Comparison of ENCODE assay signal across 8 mouse cellular contexts in the genomic region with DNA sequence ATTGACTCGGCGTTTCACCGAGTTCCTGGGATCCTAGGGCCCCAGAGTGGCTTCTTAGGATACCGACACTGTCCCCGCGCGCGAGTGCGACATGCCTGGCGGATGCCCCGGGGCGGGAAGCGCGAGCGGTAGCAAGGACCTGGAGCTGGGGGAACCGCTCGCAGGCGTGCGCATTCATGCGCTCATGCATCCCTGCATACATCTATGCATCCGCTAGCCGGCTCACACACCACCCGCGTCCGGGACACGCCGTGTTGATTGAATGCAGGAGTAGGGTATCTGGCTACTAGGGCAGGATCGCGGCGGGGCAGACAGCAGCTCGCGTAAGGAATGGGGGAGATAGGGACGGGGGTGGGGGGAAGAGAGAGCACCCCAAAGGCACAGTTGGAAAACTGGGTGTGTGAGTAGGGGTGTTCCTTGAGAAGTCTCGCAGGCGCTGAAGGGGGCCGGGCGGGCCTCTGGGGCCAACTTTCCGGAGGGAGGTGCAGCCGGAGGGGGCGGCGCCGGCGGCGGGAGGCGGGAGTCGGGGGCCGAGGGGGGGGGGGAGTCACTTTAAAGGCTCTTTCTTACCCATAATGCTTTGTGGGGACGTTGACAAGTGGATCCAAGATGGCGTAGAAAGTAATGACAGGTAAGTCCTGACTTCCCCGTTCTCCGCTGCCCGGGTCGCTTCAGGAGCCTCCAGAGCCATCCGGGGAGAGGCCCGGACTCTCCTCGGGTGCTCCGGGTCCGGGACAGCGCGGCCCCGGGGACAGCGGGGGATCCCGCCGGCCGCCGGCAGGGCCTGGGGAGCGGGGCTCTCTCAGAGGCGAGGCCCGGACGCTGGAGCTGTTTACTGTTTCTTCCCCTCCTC. TPM values are rescaled to one million over a fixed set of nuclear protein-coding genes. Genes with fewer than 3 reads are reported as not detected.
A peak's percentile ranks its signal among the peaks of the same experiment; 100 is the strongest.
DNase-seq lines count a peak whose midpoint lies in the region; ATAC-seq and TF ChIP-seq lines count a peak whose summit lies in the region.

A gene (plus strand): TSS at position 580 of the 853 bp plus-strand sequence.

- H3K79me2 ChIP-seq in MEL (ENCODE audit: control insufficient read depth, insufficient read depth, low read length, poor library complexity): peaks cover 9% of the 10 kb centered on the region

- TF ChIP-seq POLR2A in MEL (IDR thresholded peaks at IDR 0.05; ENCODE audit: control insufficient read depth in 1 of 2, insufficient read depth in 1 of 2, low read depth in 1 of 2, low read length in 2 of 2, poor library complexity in 1 of 2): peak; percentile 50 to 79; a peak in 3 of 4 replicates
- no peak for TF ChIP-seq POLR2A in olfactory bulb, adult 2 months (IDR thresholded peaks at IDR 0.05; ENCODE audit: insufficient read depth, low read depth, low read length)

- under 1% methylated on average over 49 of the region's 70 CpGs for WGBS in forebrain, embryonic 13.5 days
- WGBS in large intestine, adult 2 months: under 1% methylated on average over 66 of the region's 70 CpGs
- WGBS in lung, embryonic 15.5 days: under 1% methylated on average over 68 of the region's 70 CpGs
- WGBS in olfactory bulb, adult 2 months: under 1% methylated on average over 70 of the region's 70 CpGs

- peak within 1 kb of the TSS; percentile 55 for H3K27ac ChIP-seq in MEL (ENCODE audit: control insufficient read depth, low read depth, low read length)
- H3K27ac ChIP-seq in forebrain, embryonic 13.5 days: peak within 1 kb of the TSS; percentile 78
- H3K27ac ChIP-seq in lung, embryonic 15.5 days: peak within 1 kb of the TSS; percentile 83
- H3K27ac ChIP-seq in olfactory bulb, adult 2 months (ENCODE audit: insufficient read depth, low read depth, low read length): no peak within 1 kb of the TSS

- H3K27me3 ChIP-seq in MEL (ENCODE audit: control insufficient read depth in 1 of 2, insufficient read depth in 2 of 2, low read length in 2 of 2): peaks cover 0 to 4% of the 10 kb centered on the region in 2 experiments; a peak in 1 of 4 replicates
- no peaks in the 10 kb centered on the region; the same call in 1 of the 2 replicates for H3K27me3 ChIP-seq in forebrain, embryonic 13.5 days
- no peaks in the 10 kb centered on the region for H3K27me3 ChIP-seq in lung, embryonic 15.5 days

- H3K9me3 ChIP-seq in MEL (replicated peaks; ENCODE audit: insufficient read depth, low read length): no peaks in the 10 kb centered on the region
- no peaks in the 10 kb centered on the region for H3K9me3 ChIP-seq in forebrain, embryonic 13.5 days (replicated peaks)
- H3K9me3 ChIP-seq in lung, embryonic 15.5 days: no peaks in the 10 kb centered on the region

- peak within 1 kb of the TSS; percentile 94 to 99 for H3K4me3 ChIP-seq in MEL (ENCODE audit: control insufficient read depth in 1 of 2, insufficient read depth in 1 of 2, low read depth in 2 of 2, low read length in 2 of 2)
- H3K4me3 ChIP-seq in forebrain, embryonic 13.5 days: peak within 1 kb of the TSS; percentile 96
- peak within 1 kb of the TSS; percentile 99 for H3K4me3 ChIP-seq in lung, embryonic 15.5 days
- H3K4me3 ChIP-seq in olfactory bulb, adult 2 months (ENCODE audit: insufficient read depth, low read depth, low read length): peak within 1 kb of the TSS; percentile 82

- TF ChIP-seq RAD21 in MEL (IDR thresholded peaks at IDR 0.05; ENCODE audit: low read depth, low read length): no peak

- peak; percentile 96 for DNase-seq in MEL (ENCODE audit: low read depth, low spot score)
- DNase-seq in heart, postnatal 10 days: peak; percentile 74
- peak; percentile 40 for DNase-seq in large intestine, adult 2 months (ENCODE audit: low read depth, low spot score)
- DNase-seq in thymus, adult 18-20 months: peak; percentile 73 to 80

- peaks cover 0 to 8% of the 10 kb centered on the region in 2 experiments; a peak in 3 of 4 replicates for H3K36me3 ChIP-seq in MEL (ENCODE audit: control insufficient read depth in 1 of 2, insufficient read depth in 2 of 2, low read length in 2 of 2)
- H3K36me3 ChIP-seq in forebrain, embryonic 13.5 days (ENCODE audit: poor library complexity, severe bottlenecking): peaks cover 25% of the 10 kb centered on the region
- H3K36me3 ChIP-seq in lung, embryonic 15.5 days: peaks cover 20% of the 10 kb centered on the region; the same call in 1 of the 2 replicates

- peak within 1 kb of the TSS; percentile 95 for H3K9ac ChIP-seq in MEL (ENCODE audit: control insufficient read depth, low read depth, low read length, poor library complexity, severe bottlenecking)
- H3K9ac ChIP-seq in forebrain, embryonic 13.5 days: peak within 1 kb of the TSS; percentile 92
- H3K9ac ChIP-seq in lung, embryonic 15.5 days: peak within 1 kb of the TSS; percentile 93

- intact Hi-C loops in heart, postnatal 10 days (cut with DNase I): loop anchor here (2.0 kb wide), 1 partner anchor 35 kb away; no protein-coding TSS in a partner anchor

- peak within 1 kb of the TSS; percentile 100 for H3K4me2 ChIP-seq in forebrain, embryonic 13.5 days
- peak within 1 kb of the TSS; percentile 98 for H3K4me2 ChIP-seq in lung, embryonic 15.5 days

- TF ChIP-seq EP300 in MEL (IDR thresholded peaks at IDR 0.05; ENCODE audit: low read depth in 1 of 2, low read length in 2 of 2): no peak; a peak in 1 of 4 replicates

- TF ChIP-seq CTCF in MEL (IDR thresholded peaks at IDR 0.05 in 2 of 3, conservative IDR thresholded peaks at IDR 0.05 in 1 of 3; ENCODE audit: control insufficient read depth in 1 of 3, insufficient read depth in 1 of 3, low read depth in 2 of 3, low read length in 3 of 3, poor library complexity in 1 of 3, severe bottlenecking in 1 of 3): no peak
- 0 out of 2 replicates have a peak, but pooled peaks have one; percentile 9 for TF ChIP-seq CTCF in olfactory bulb, adult 2 months (IDR thresholded peaks at IDR 0.05; ENCODE audit: insufficient read depth, low read depth, low read length)

- H3K4me1 ChIP-seq in MEL (ENCODE audit: control insufficient read depth in 1 of 2, insufficient read depth in 2 of 2, low read length in 2 of 2): no peaks in the 10 kb centered on the region
- H3K4me1 ChIP-seq in forebrain, embryonic 13.5 days: peaks cover 22% of the 10 kb centered on the region
- H3K4me1 ChIP-seq in lung, embryonic 15.5 days: peaks cover 19% of the 10 kb centered on the region
- H3K4me1 ChIP-seq in olfactory bulb, adult 2 months (ENCODE audit: control insufficient read depth, insufficient read depth, low read length): peaks cover 9% of the 10 kb centered on the region

- peak; percentile 56; the same call in 1 of the 2 replicates for ATAC-seq in cerebellum, adult (ENCODE audit: insufficient number of reproducible peaks, low FRiP score, low TSS enrichment)
- ATAC-seq in forebrain, embryonic 13.5 days: peak; percentile 80
- ATAC-seq in lung, embryonic 15.5 days (ENCODE audit: borderline replicate concordance, extremely low read depth, low FRiP score, low TSS enrichment): peak; percentile 79

TF ChIP-seq in MEL, 35 proteins besides CTCF, POLR2A, EP300 and RAD21 (continues in another document):
- TF ChIP-seq NRF1 (IDR thresholded peaks at IDR 0.05; ENCODE audit: insufficient read depth, low read depth, low read length, poor library complexity, severe bottlenecking): no peak
- TF ChIP-seq USF2 (IDR thresholded peaks at IDR 0.05; ENCODE audit: borderline replicate concordance in 1 of 2, insufficient read depth in 1 of 2, low read depth in 1 of 2, low read length in 2 of 2): no peak
- TF ChIP-seq CHD1 (IDR thresholded peaks at IDR 0.05; ENCODE audit: low read depth, low read length): 0 out of 2 replicates have a peak, but pooled peaks have one; percentile 68
- no peak for TF ChIP-seq MAFK (IDR thresholded peaks at IDR 0.05; ENCODE audit: borderline replicate concordance, low read depth, low read length)
- peak; percentile 80 for TF ChIP-seq TBP (IDR thresholded peaks at IDR 0.05; ENCODE audit: low read depth, low read length)
- TF ChIP-seq E2F4 (IDR thresholded peaks at IDR 0.05; ENCODE audit: borderline replicate concordance, low read depth, low read length): no peak
- no peak for TF ChIP-seq ELF1 (IDR thresholded peaks at IDR 0.05; ENCODE audit: low read depth, low read length)
- peak; percentile 63; the same call in 1 of the 2 replicates for TF ChIP-seq ZMIZ1 (IDR thresholded peaks at IDR 0.05; ENCODE audit: low read depth, low read length)
- no peak for TF ChIP-seq ZC3H11A (IDR thresholded peaks at IDR 0.05; ENCODE audit: low read depth, low read length)
- TF ChIP-seq POLR2AphosphoS5 (IDR thresholded peaks at IDR 0.05; ENCODE audit: borderline replicate concordance, low read depth, low read length): no peak
- TF ChIP-seq HCFC1 (IDR thresholded peaks at IDR 0.05; ENCODE audit: low read depth, low read length): peak; percentile 76
- TF ChIP-seq RCOR1 (IDR thresholded peaks at IDR 0.05; ENCODE audit: low read depth, low read length): 0 out of 2 replicates have a peak, but pooled peaks have one; percentile 11
- no peak; the same call in 1 of the 2 replicates for TF ChIP-seq KAT2A (conservative IDR thresholded peaks at IDR 0.05; ENCODE audit: low read depth, low read length)
- TF ChIP-seq MYC (IDR thresholded peaks at IDR 0.05; ENCODE audit: low read depth, low read length): no peak
- TF ChIP-seq ZNF384 (IDR thresholded peaks at IDR 0.05; ENCODE audit: low read depth, low read length): no peak
- peak; percentile 82 for TF ChIP-seq MAZ (IDR thresholded peaks at IDR 0.05; ENCODE audit: low read depth, low read length)
- no peak for TF ChIP-seq MYB (IDR thresholded peaks at IDR 0.05; ENCODE audit: low read depth, low read length)
- no peak for TF ChIP-seq UBTF (IDR thresholded peaks at IDR 0.05; ENCODE audit: borderline replicate concordance, insufficient read depth, low read depth, low read length)
- no peak for TF ChIP-seq POLR2AphosphoS2 (IDR thresholded peaks at IDR 0.05; ENCODE audit: low read length)
- TF ChIP-seq USF1 (IDR thresholded peaks at IDR 0.05; ENCODE audit: low read depth, low read length): no peak
- no peak for TF ChIP-seq TAL1 (IDR thresholded peaks at IDR 0.05; ENCODE audit: low read length)
- no peak for TF ChIP-seq ETS1 (IDR thresholded peaks at IDR 0.05; ENCODE audit: low read depth, low read length)
- no peak for TF ChIP-seq JUND (IDR thresholded peaks at IDR 0.05; ENCODE audit: low read depth, low read length)

RNA-seq across cellular contexts. Expression of the gene that starts here (rescaled TPM):
- 15.1 and 16.0 TPM in 2 replicates for total RNA-seq in MEL (2012; rRNA removed)
- 10 to 100 TPM; 39.9 to 41.0 TPM for polyA plus RNA-seq in MEL (2012; ENCODE audit: insufficient read depth in 1 of 2, insufficient read length in 2 of 2, low read depth in 1 of 2, low replicate concordance in 2 of 2, missing spikeins in 1 of 2)
- 15.6 and 15.9 TPM in 2 replicates for polyA plus RNA-seq in forebrain, embryonic 13.5 days (2015; fragmentation: Nextera tagmentation; extraction: Ambion mirVana)
- total RNA-seq in heart, postnatal 10 days (2021): 10 to 100 TPM; 26.7 to 31.8 TPM
- polyA plus RNA-seq in large intestine, adult 2 months (2012; rRNA removed): 13.6 and 15.3 TPM in 2 replicates
- 17.1 and 20.2 TPM in 2 replicates for polyA plus RNA-seq in lung, embryonic 15.5 days (2015; fragmentation: Nextera tagmentation; extraction: Ambion mirVana)
- polyA plus RNA-seq in olfactory bulb, adult 2 months (2012; ENCODE audit: insufficient read depth, insufficient read length, low replicate concordance, missing spikeins): 77.6 TPM in 1 of 2 replicates, not detected in the other

Comparison
In these comparisons a context has a peak if more than half of its experiments do, and no peak if none do; other contexts are left out.
1. DNase-seq: peak in every context shown above with its lines; median percentile 96 in MEL; 76 in thymus, adult 18-20 months; 74 in heart, postnatal 10 days; 40 in large intestine, adult 2 months.